Mouse (Mus musculus): ENCODE results near the gene Fam234b. TPM values are rescaled to one million over a fixed set of nuclear protein-coding genes. Genes with fewer than 3 reads are reported as not detected.

The Fam234b gene
- polyA plus RNA-seq, 1 experiment from 2014 or later = 48.8 TPM

GRCm38 (mm10) chr6:135260435-135260834, 62.7 kb downstream of the Fam234b start:
- H3K36me3 ChIP-seq (replicated peaks) = no peaks in the 10 kb centered on the region
- H3K4me3 ChIP-seq (replicated peaks) = no peak overlapping the region
- WGBS = 87% methylated on average over 6 of the region's 6 CpGs
- no peak overlapping the region for H3K27ac ChIP-seq
- ATAC-seq (ENCODE audit: low FRiP score) = no peak
- H3K4me2 ChIP-seq = no peak overlapping the region
- H3K4me1 ChIP-seq = no peaks in the 10 kb centered on the region
- H3K9ac ChIP-seq = no peak overlapping the region
- no peaks in the 10 kb centered on the region for H3K27me3 ChIP-seq
- 0 out of 2 replicates have a peak, but pooled peaks cover 4% of the 10 kb centered on the region for H3K9me3 ChIP-seq

GRCm38 (mm10) chr6:135261124-135261523, 63.3 kb downstream of the Fam234b start:
- Histone ChIP-seq H3K27me3 (no peaks in the 10 kb centered on the region), H3K27ac (no peak overlapping the region), H3K36me3 (replicated peaks) (no peaks in the 10 kb centered on the region), H3K4me3 (replicated peaks) (no peak overlapping the region), H3K4me1 (no peaks in the 10 kb centered on the region), H3K4me2 (no peak overlapping the region), H3K9ac (no peak overlapping the region), H3K9me3 (0 out of 2 replicates have a peak, but pooled peaks cover 4% of the 10 kb centered on the region)
- 92% methylated on average over 9 of the region's 9 CpGs for WGBS
- no peak for ATAC-seq (ENCODE audit: low FRiP score)

GRCm38 (mm10) chr6:135262565-135262964, 64.8 kb downstream of the Fam234b start:
- ATAC-seq (ENCODE audit: low FRiP score) = no peak
- WGBS = 82% methylated on average over 2 of the region's 2 CpGs

GRCm38 (mm10) chr6:135264136-135264535, 66.4 kb downstream of the Fam234b start:
- no peak overlapping the region for H3K4me2 ChIP-seq
- no peak for ATAC-seq (ENCODE audit: low FRiP score)
- no peak overlapping the region for H3K4me3 ChIP-seq (replicated peaks)
- 0 out of 2 replicates have a peak, but pooled peaks cover 3% of the 10 kb centered on the region for H3K27me3 ChIP-seq
- H3K27ac ChIP-seq = no peak overlapping the region
- no peak overlapping the region for H3K9ac ChIP-seq
- H3K9me3 ChIP-seq = 0 out of 2 replicates have a peak, but pooled peaks cover 4% of the 10 kb centered on the region
- WGBS = 93% methylated on average over 6 of the region's 6 CpGs
- no peaks in the 10 kb centered on the region for H3K36me3 ChIP-seq (replicated peaks)
- no peaks in the 10 kb centered on the region for H3K4me1 ChIP-seq

More at GRCm38 (mm10) chr6:135262565-135262964, 64.8 kb downstream of the Fam234b start:
- no peaks in the 10 kb centered on the region for H3K4me1 ChIP-seq
- no peaks in the 10 kb centered on the region for H3K36me3 ChIP-seq (replicated peaks)
- H3K9me3 ChIP-seq = 0 out of 2 replicates have a peak, but pooled peaks cover 4% of the 10 kb centered on the region
- H3K4me2 ChIP-seq = no peak overlapping the region
- H3K4me3 ChIP-seq (replicated peaks) = no peak overlapping the region
- no peak overlapping the region for H3K27ac ChIP-seq
- H3K9ac ChIP-seq = no peak overlapping the region
- 0 out of 2 replicates have a peak, but pooled peaks cover 3% of the 10 kb centered on the region for H3K27me3 ChIP-seq

- ATAC-seq (ENCODE audit: low FRiP score) = no peak
- Histone ChIP-seq H3K4me3 (replicated peaks) (no peak overlapping the region), H3K27me3 (peaks cover 6% of the 10 kb centered on the region; the same call in 1 of the 2 replicates), H3K4me1 (peaks cover 8% of the 10 kb centered on the region; the same call in 1 of the 2 replicates), H3K9ac (no peak overlapping the region), H3K9me3 (0 out of 2 replicates have a peak, but pooled peaks cover 4% of the 10 kb centered on the region), H3K36me3 (replicated peaks) (no peaks in the 10 kb centered on the region), H3K4me2 (no peak overlapping the region), H3K27ac (no peak overlapping the region)
- WGBS = 96% methylated on average over 1 of the region's 1 CpGs
These were observed 68.3 kb downstream of the Fam234b start for GRCm38 (mm10) chr6:135266056-135266455.

GRCm38 (mm10) chr6:135267221-135267620, 69.4 kb downstream of the Fam234b start:
- ATAC-seq (ENCODE audit: low FRiP score) = no peak
- Histone ChIP-seq H3K27me3 (peaks cover 6% of the 10 kb centered on the region; the same call in 1 of the 2 replicates), H3K36me3 (replicated peaks) (no peaks in the 10 kb centered on the region), H3K9ac (no peak overlapping the region), H3K4me3 (replicated peaks) (no peak overlapping the region), H3K4me1 (peaks cover 8% of the 10 kb centered on the region; the same call in 1 of the 2 replicates), H3K4me2 (no peak overlapping the region), H3K27ac (no peak overlapping the region), H3K9me3 (0 out of 2 replicates have a peak, but pooled peaks cover 4% of the 10 kb centered on the region)
- WGBS = 83% methylated on average over 3 of the region's 3 CpGs

- H3K9me3 ChIP-seq = 0 out of 2 replicates have a peak, but pooled peaks cover 4% of the 10 kb centered on the region
- H3K36me3 ChIP-seq (replicated peaks) = no peaks in the 10 kb centered on the region
- H3K4me3 ChIP-seq (replicated peaks) = no peak overlapping the region
- no peak overlapping the region for H3K27ac ChIP-seq
- H3K4me1 ChIP-seq = peaks cover 8% of the 10 kb centered on the region; the same call in 1 of the 2 replicates
- no peak overlapping the region for H3K4me2 ChIP-seq
- H3K9ac ChIP-seq = no peak overlapping the region
- H3K27me3 ChIP-seq = peaks cover 6% of the 10 kb centered on the region; the same call in 1 of the 2 replicates
- no peak for ATAC-seq (ENCODE audit: low FRiP score)
These were observed 70.6 kb downstream of the Fam234b start for GRCm38 (mm10) chr6:135268392-135268791.

GRCm38 (mm10) chr6:135269626-135270025, 71.8 kb downstream of the Fam234b start:
- ATAC-seq (ENCODE audit: low FRiP score) = no peak
- H3K9me3 ChIP-seq = no peaks in the 10 kb centered on the region
- H3K36me3 ChIP-seq (replicated peaks) = no peaks in the 10 kb centered on the region
- no peak overlapping the region for H3K4me3 ChIP-seq (replicated peaks)
- peaks cover 8% of the 10 kb centered on the region; the same call in 1 of the 2 replicates for H3K4me1 ChIP-seq
- H3K27ac ChIP-seq = no peak overlapping the region
- 22% methylated on average over 6 of the region's 6 CpGs for WGBS
- no peak overlapping the region for H3K4me2 ChIP-seq
- peaks cover 6% of the 10 kb centered on the region; the same call in 1 of the 2 replicates for H3K27me3 ChIP-seq
- no peak overlapping the region for H3K9ac ChIP-seq

- Histone ChIP-seq H3K9ac (no peak overlapping the region), H3K27ac (no peak overlapping the region), H3K4me1 (peaks cover 8% of the 10 kb centered on the region; the same call in 1 of the 2 replicates), H3K4me2 (no peak overlapping the region), H3K36me3 (replicated peaks) (no peaks in the 10 kb centered on the region), H3K27me3 (peaks cover 6% of the 10 kb centered on the region; the same call in 1 of the 2 replicates), H3K4me3 (replicated peaks) (no peak overlapping the region), H3K9me3 (no peaks in the 10 kb centered on the region)
- WGBS = 77% methylated on average over 2 of the region's 2 CpGs
- no peak for ATAC-seq (ENCODE audit: low FRiP score)
These were observed 74.0 kb downstream of the Fam234b start for GRCm38 (mm10) chr6:135271761-135272160.

- 96% methylated on average over 6 of the region's 6 CpGs for WGBS
- peaks cover 4% of the 10 kb centered on the region; the same call in 1 of the 2 replicates for H3K27me3 ChIP-seq
- no peak overlapping the region for H3K4me3 ChIP-seq (replicated peaks)
- no peak for ATAC-seq (ENCODE audit: low FRiP score)
- no peaks in the 10 kb centered on the region for H3K9me3 ChIP-seq
- H3K4me2 ChIP-seq = no peak overlapping the region
- no peak overlapping the region for H3K9ac ChIP-seq
- no peak overlapping the region for H3K27ac ChIP-seq
- no peaks in the 10 kb centered on the region for H3K36me3 ChIP-seq (replicated peaks)
- peaks cover 8% of the 10 kb centered on the region; the same call in 1 of the 2 replicates for H3K4me1 ChIP-seq
These were observed 75.3 kb downstream of the Fam234b start for GRCm38 (mm10) chr6:135273066-135273465.

- Histone ChIP-seq H3K4me2 (no peak overlapping the region), H3K9me3 (no peaks in the 10 kb centered on the region), H3K4me1 (0 out of 2 replicates have a peak, but pooled peaks cover under 1% of the 10 kb centered on the region), H3K4me3 (replicated peaks) (no peak overlapping the region), H3K36me3 (replicated peaks) (no peaks in the 10 kb centered on the region), H3K9ac (no peak overlapping the region), H3K27me3 (peaks cover 3% of the 10 kb centered on the region; the same call in 1 of the 2 replicates), H3K27ac (no peak overlapping the region)
- WGBS = 72% methylated on average over 4 of the region's 4 CpGs
- ATAC-seq (ENCODE audit: low FRiP score) = no peak
These were observed 77.5 kb downstream of the Fam234b start for GRCm38 (mm10) chr6:135275231-135275630.

GRCm38 (mm10) chr6:135276474-135277295, 78.9 kb downstream of the Fam234b start:
- Histone ChIP-seq H3K4me1 (no peaks in the 10 kb centered on the region), H3K9ac (no peak overlapping the region), H3K27ac (no peak overlapping the region), H3K4me3 (replicated peaks) (no peak overlapping the region), H3K36me3 (replicated peaks) (no peaks in the 10 kb centered on the region), H3K27me3 (no peaks in the 10 kb centered on the region), H3K9me3 (no peaks in the 10 kb centered on the region), H3K4me2 (no peak overlapping the region)
- no peak for ATAC-seq (ENCODE audit: low FRiP score)
- 86% methylated on average over 6 of the region's 6 CpGs for WGBS
